Mouse (Mus musculus): ENCODE measurements around the gene Trmt11. TPM values are rescaled to one million over a fixed set of nuclear protein-coding genes. Genes with fewer than 3 reads are reported as not detected.

Trmt11 gene
- polyA plus RNA-seq, 1 experiment from 2014 or later = 24.3 TPM

DNA sequence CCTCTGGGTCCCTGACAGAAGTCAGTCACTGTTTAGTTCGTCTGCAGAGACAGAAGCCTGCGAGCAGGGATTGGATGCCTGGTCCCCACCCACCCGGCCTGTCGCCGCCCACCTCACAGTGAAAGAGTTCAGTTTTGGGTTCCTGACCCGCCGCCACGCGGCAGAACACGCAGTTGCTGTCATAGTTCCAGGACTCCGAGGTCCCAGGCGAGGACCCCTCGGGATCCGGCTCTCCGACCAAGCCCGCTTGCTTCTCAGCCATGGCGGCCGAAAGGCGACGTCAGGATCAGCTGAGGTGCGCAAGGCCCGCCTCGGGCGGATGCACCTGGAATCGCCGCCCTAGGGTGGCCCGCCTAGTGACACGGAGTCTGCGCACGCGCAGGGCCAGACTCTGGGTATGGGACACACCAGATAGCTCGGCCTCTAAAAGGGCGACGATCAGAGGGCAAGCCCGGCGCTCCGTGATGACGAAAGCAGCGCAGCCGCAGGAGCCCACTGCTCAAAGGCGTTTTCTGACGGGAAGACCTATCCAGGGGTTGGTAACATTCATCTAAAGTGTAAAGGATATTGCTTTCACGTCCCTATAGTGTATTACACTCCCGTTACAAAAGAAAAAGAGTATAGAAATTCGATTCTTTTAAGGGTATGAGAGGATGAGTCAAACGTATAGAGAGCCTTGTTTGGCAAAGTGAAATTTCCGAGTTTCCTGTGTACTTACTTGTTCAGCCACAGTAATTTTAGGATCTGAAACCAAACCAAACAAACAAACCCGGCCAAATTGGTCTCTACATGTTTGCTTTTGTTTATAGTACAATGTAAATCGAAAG, 17.8 kb upstream of the Trmt11 start:
- peak overlapping the region; percentile 81 for H3K4me2 ChIP-seq (ENCODE audit: low read length)
- H3K4me1 ChIP-seq (replicated peaks; ENCODE audit: insufficient read depth, low read length) = no peaks in the 10 kb centered on the region; the same call in 1 of the 2 replicates
- WGBS = 1% methylated on average over 49 of the region's 49 CpGs
- DNase-seq (ENCODE audit: low spot score) = peak; percentile 98
- peak overlapping the region; percentile 68 for H3K4me3 ChIP-seq (replicated peaks; ENCODE audit: low read depth, low read length)
- peak; percentile 100 for ATAC-seq (replicated peaks; ENCODE audit: low FRiP score, low read depth)
- TF ChIP-seq CTCF (IDR thresholded peaks at IDR 0.05; ENCODE audit: low read depth) = peak; percentile 52
- H3K9me3 ChIP-seq (replicated peaks; ENCODE audit: low read length) = no peaks in the 10 kb centered on the region
- no peaks in the 10 kb centered on the region for H3K36me3 ChIP-seq (ENCODE audit: insufficient read depth, low read length)
- no peaks in the 10 kb centered on the region for H3K27me3 ChIP-seq (ENCODE audit: insufficient read depth, low read length)
- peak overlapping the region; percentile 77 for H3K9ac ChIP-seq (ENCODE audit: low read depth, low read length)
- peak overlapping the region; percentile 94 for H3K27ac ChIP-seq

DNA sequence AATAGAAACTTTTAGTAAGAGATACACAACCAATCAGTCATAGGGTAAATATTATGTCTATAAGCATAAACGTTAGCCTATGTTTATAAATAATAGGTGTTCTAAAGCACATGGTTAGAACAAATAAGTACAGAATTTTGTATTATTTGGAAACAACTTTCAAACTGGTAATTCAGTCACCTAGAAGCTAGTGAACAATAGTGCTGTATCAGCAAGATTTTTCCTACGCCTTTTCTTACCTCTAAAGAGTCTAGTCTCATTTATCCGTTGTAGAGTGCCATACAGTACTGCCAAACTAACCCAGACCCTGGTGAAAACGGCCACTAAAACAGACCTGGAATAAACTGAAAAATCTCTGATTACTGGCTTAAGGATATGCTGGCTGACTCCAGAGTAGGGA, 12.5 kb upstream of the Trmt11 start:
- ATAC-seq (replicated peaks; ENCODE audit: low FRiP score, low read depth) (no peak), DNase-seq (ENCODE audit: low spot score) (no peak)
- H3K27me3 ChIP-seq (ENCODE audit: insufficient read depth, low read length) = no peaks in the 10 kb centered on the region
- H3K9ac ChIP-seq (ENCODE audit: low read depth, low read length) = no peak overlapping the region
- H3K27ac ChIP-seq = no peak overlapping the region
- 90% methylated on average over 4 of the region's 4 CpGs for WGBS
- TF ChIP-seq CTCF (IDR thresholded peaks at IDR 0.05; ENCODE audit: low read depth) = no peak
- H3K4me1 ChIP-seq (replicated peaks; ENCODE audit: insufficient read depth, low read length) = no peaks in the 10 kb centered on the region; the same call in 1 of the 2 replicates
- no peak overlapping the region for H3K4me3 ChIP-seq (replicated peaks; ENCODE audit: low read depth, low read length)
- peaks cover 2% of the 10 kb centered on the region; the same call in 1 of the 2 replicates for H3K36me3 ChIP-seq (ENCODE audit: insufficient read depth, low read length)
- no peak overlapping the region for H3K4me2 ChIP-seq (ENCODE audit: low read length)
- no peaks in the 10 kb centered on the region for H3K9me3 ChIP-seq (replicated peaks; ENCODE audit: low read length)

- H3K9ac ChIP-seq (ENCODE audit: low read depth, low read length) = no peak overlapping the region
- TF ChIP-seq CTCF (IDR thresholded peaks at IDR 0.05; ENCODE audit: low read depth) = no peak
- no peak overlapping the region for H3K4me2 ChIP-seq (ENCODE audit: low read length)
- DNase-seq (ENCODE audit: low spot score) (no peak), ATAC-seq (replicated peaks; ENCODE audit: low FRiP score, low read depth) (no peak)
- H3K4me1 ChIP-seq (replicated peaks; ENCODE audit: insufficient read depth, low read length) = no peaks in the 10 kb centered on the region
- no peak overlapping the region for H3K27ac ChIP-seq
- peaks cover 4% of the 10 kb centered on the region; the same call in 1 of the 2 replicates for H3K36me3 ChIP-seq (ENCODE audit: insufficient read depth, low read length)
- no peaks in the 10 kb centered on the region for H3K9me3 ChIP-seq (replicated peaks; ENCODE audit: low read length)
- no peak overlapping the region for H3K4me3 ChIP-seq (replicated peaks; ENCODE audit: low read depth, low read length)
- no peaks in the 10 kb centered on the region for H3K27me3 ChIP-seq (ENCODE audit: insufficient read depth, low read length)
Measured at GRCm38 (mm10) chr10:30609614-30610013, 9.1 kb upstream of the Trmt11 start.

DNA sequence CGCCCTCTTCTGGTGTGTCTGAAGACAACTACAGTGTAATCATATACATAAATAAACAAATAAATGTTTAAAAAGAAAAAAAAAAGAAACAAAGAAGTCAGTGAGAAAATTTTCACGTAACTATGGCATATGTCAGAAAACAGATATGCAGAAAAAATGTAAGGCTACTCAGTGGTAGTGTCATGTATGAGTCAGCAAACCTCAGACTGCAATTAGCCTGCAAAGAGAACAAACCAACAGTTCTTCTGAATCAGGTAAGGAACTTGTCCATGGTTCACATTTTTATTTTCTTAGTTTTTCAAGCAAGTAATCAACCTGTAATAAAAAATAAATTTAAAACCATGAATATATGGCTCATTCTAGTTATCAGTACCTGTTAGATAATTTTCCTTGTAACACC, 7.6 kb upstream of the Trmt11 start:
- Histone ChIP-seq H3K9ac (ENCODE audit: low read depth, low read length) (no peak overlapping the region), H3K36me3 (ENCODE audit: insufficient read depth, low read length) (peaks cover 4% of the 10 kb centered on the region; the same call in 1 of the 2 replicates), H3K27ac (no peak overlapping the region), H3K27me3 (ENCODE audit: insufficient read depth, low read length) (no peaks in the 10 kb centered on the region), H3K4me2 (ENCODE audit: low read length) (no peak overlapping the region), H3K4me1 (replicated peaks; ENCODE audit: insufficient read depth, low read length) (no peaks in the 10 kb centered on the region), H3K9me3 (replicated peaks; ENCODE audit: low read length) (no peaks in the 10 kb centered on the region), H3K4me3 (replicated peaks; ENCODE audit: low read depth, low read length) (no peak overlapping the region)
- no peak for TF ChIP-seq CTCF (IDR thresholded peaks at IDR 0.05; ENCODE audit: low read depth)
- ATAC-seq (replicated peaks; ENCODE audit: low FRiP score, low read depth) = no peak
- WGBS = 71% methylated on average over 2 of the region's 2 CpGs
- DNase-seq (ENCODE audit: low spot score) = no peak

DNA sequence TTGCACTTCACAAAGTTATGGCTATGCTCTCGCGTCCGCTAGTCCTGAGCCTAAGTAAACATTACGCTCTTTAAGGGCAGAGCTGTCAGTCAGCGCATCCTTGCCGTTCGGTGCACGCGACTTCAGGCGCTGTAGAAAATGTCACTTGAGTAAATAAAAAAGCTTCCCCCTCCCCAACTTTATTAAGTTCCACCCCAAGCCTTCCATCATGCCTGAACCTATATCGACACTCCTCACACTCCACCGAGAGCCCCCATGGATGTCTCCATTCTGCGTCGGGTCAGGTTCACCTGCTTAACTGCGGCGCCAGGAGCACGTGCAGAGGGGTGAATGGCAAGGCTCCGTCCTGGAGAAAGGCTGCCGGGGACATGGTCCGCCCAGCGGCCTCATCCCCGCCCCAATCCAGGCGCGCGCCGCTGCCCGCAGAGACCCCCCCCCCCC, 435 bp downstream of the Trmt11 start:
- H3K9me3 ChIP-seq (replicated peaks; ENCODE audit: low read length) = no peaks in the 10 kb centered on the region
- no peaks in the 10 kb centered on the region for H3K27me3 ChIP-seq (ENCODE audit: insufficient read depth, low read length)
- H3K36me3 ChIP-seq (ENCODE audit: insufficient read depth, low read length) = 0 out of 2 replicates have a peak, but pooled peaks cover 16% of the 10 kb centered on the region
- peak overlapping the region; percentile 83 for H3K9ac ChIP-seq (ENCODE audit: low read depth, low read length)
- ATAC-seq (replicated peaks; ENCODE audit: low FRiP score, low read depth) (peak; percentile 82), DNase-seq (ENCODE audit: low spot score) (peak; percentile 69)
- peak overlapping the region; percentile 92 for H3K4me3 ChIP-seq (replicated peaks; ENCODE audit: low read depth, low read length)
- under 1% methylated on average over 27 of the region's 27 CpGs for WGBS
- TF ChIP-seq CTCF (IDR thresholded peaks at IDR 0.05; ENCODE audit: low read depth) = no peak
- H3K4me2 ChIP-seq (ENCODE audit: low read length) = peak overlapping the region; percentile 84
- H3K27ac ChIP-seq = peak overlapping the region; percentile 86
- 0 out of 2 replicates have a peak, but pooled peaks cover 4% of the 10 kb centered on the region for H3K4me1 ChIP-seq (replicated peaks; ENCODE audit: insufficient read depth, low read length)

DNA sequence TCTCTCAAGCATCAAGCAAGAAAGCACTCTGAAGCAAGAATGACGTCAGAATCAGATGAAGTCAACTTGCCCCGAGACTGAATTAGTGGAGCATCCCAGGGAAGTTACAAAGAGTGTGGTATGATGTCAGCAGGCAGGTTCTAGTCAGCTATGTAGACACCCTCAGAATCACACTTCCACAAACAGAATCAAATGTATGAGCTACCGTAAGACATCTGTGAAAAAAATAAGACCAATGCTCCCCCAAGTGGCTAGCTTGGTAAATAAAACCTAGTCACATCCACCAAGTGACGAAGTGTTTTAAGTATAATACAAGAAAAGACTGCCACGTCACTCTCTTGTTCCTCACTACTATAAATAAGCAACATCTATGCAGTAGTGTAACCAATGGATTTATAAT, 13.5 kb downstream of the Trmt11 start:
- H3K4me3 ChIP-seq (replicated peaks; ENCODE audit: low read depth, low read length) = no peak overlapping the region
- H3K27me3 ChIP-seq (ENCODE audit: insufficient read depth, low read length) = no peaks in the 10 kb centered on the region
- no peak for ATAC-seq (replicated peaks; ENCODE audit: low FRiP score, low read depth)
- H3K36me3 ChIP-seq (ENCODE audit: insufficient read depth, low read length) = peaks cover 20% of the 10 kb centered on the region; the same call in 1 of the 2 replicates
- peak; percentile 16 for DNase-seq (ENCODE audit: low spot score)
- TF ChIP-seq CTCF (IDR thresholded peaks at IDR 0.05; ENCODE audit: low read depth) = peak; percentile 36; the same call in 1 of the 2 replicates
- no peaks in the 10 kb centered on the region for H3K9me3 ChIP-seq (replicated peaks; ENCODE audit: low read length)
- H3K4me2 ChIP-seq (ENCODE audit: low read length) = no peak overlapping the region
- no peak overlapping the region for H3K9ac ChIP-seq (ENCODE audit: low read depth, low read length)
- H3K27ac ChIP-seq = no peak overlapping the region
- 66% methylated on average over 5 of the region's 5 CpGs for WGBS
- no peaks in the 10 kb centered on the region for H3K4me1 ChIP-seq (replicated peaks; ENCODE audit: insufficient read depth, low read length)
